Mouse (Mus musculus): ENCODE measurements around the gene Tbxas1. TPM values are rescaled to one million over a fixed set of nuclear protein-coding genes. Genes with fewer than 3 reads are reported as not detected.

The Tbxas1 gene
- polyA plus RNA-seq, 2 experiments = 4.5 to 6.3 TPM

DNA sequence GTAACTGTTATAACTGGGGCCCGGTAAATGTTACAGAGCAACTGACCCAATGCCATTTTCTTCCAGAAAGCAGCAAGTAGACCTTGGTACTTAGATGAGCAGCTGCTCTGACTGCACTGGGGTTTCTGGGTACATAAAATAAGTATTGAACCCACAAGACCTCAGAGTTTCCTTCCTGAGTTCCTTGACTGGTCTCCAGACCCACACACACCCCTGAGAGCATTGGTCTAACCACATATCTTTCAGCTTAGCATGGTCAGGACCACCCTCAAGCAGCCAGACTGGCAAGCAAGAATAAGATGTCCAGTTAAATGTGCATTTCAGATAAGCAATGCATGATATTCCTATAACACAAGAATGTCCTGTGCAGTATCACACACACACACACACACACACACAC lies 182.0 kb downstream of the Tbxas1 start:
- DNase-seq (ENCODE audit: low read depth in 3 of 3, low spot score in 3 of 3) (no peak), ATAC-seq (ENCODE audit: insufficient read depth) (no peak)
- TF ChIP-seq CTCF (IDR thresholded peaks at IDR 0.05; ENCODE audit: low read depth) (no peak), EP300 (IDR thresholded peaks at IDR 0.05; ENCODE audit: low read depth) (no peak)
- no peak overlapping the region for H3K4me3 ChIP-seq (ENCODE audit: insufficient read depth in 1 of 2, low read depth in 2 of 2, low read length in 2 of 2)
- H3K4me1 ChIP-seq (replicated peaks; ENCODE audit: control insufficient read depth in 2 of 2, insufficient read depth in 2 of 2, low read length in 1 of 2) = peaks cover 0 to 30% of the 10 kb centered on the region in 2 experiments; a peak in 2 of 4 replicates
- H3K9ac ChIP-seq (replicated peaks) = no peak overlapping the region
- H3K9me3 ChIP-seq (ENCODE audit: control insufficient read depth, low read length) = no peaks in the 10 kb centered on the region
- H3K4me2 ChIP-seq (ENCODE audit: low read depth) = no peak overlapping the region
- H3K27ac ChIP-seq = no peak overlapping the region
- WGBS (ENCODE audit: insufficient replicate concordance) = 67% methylated on average over 1 of the region's 1 CpGs
- H3K36me3 ChIP-seq (replicated peaks; ENCODE audit: control insufficient read depth, insufficient read depth, low read depth) = no peaks in the 10 kb centered on the region
- no peaks in the 10 kb centered on the region for H3K27me3 ChIP-seq (ENCODE audit: control insufficient read depth, insufficient read depth, low read length)

DNA sequence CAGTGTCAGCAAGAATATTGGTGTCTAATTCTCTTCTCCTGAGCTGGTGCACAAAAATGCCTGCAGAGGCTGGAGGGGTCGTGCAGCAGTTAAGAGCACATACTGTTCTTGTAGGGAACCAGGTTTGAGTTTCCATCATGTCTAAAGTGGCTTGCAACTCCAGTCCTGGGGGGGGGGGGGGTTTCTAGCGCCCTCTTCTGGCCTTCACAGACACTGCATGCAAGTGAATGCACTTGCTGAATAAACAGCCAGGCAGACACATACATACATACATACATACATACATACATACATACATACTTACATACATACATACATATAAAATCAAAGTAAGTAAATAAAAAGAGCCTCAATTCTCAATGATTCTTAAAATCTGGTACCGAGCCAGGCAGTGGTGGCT lies 183.2 kb downstream of the Tbxas1 start:
- no peak for DNase-seq (ENCODE audit: low read depth in 3 of 3, low spot score in 3 of 3)
- peaks cover 0 to 30% of the 10 kb centered on the region in 2 experiments; a peak in 2 of 4 replicates for H3K4me1 ChIP-seq (replicated peaks; ENCODE audit: control insufficient read depth in 2 of 2, insufficient read depth in 2 of 2, low read length in 1 of 2)
- H3K4me3 ChIP-seq (ENCODE audit: insufficient read depth in 1 of 2, low read depth in 2 of 2, low read length in 2 of 2) = no peak overlapping the region
- H3K36me3 ChIP-seq (replicated peaks; ENCODE audit: control insufficient read depth, insufficient read depth, low read depth) = no peaks in the 10 kb centered on the region
- no peaks in the 10 kb centered on the region for H3K27me3 ChIP-seq (ENCODE audit: control insufficient read depth, insufficient read depth, low read length)
- H3K9ac ChIP-seq (replicated peaks) = no peak overlapping the region
- H3K27ac ChIP-seq = no peak overlapping the region
- TF ChIP-seq CTCF (IDR thresholded peaks at IDR 0.05; ENCODE audit: low read depth) (peak; percentile 71), EP300 (IDR thresholded peaks at IDR 0.05; ENCODE audit: low read depth) (no peak)
- no peak for ATAC-seq (ENCODE audit: insufficient read depth)
- H3K4me2 ChIP-seq (ENCODE audit: low read depth) = no peak overlapping the region
- H3K9me3 ChIP-seq (ENCODE audit: control insufficient read depth, low read length) = no peaks in the 10 kb centered on the region
- WGBS (ENCODE audit: insufficient replicate concordance) = 53% methylated on average over 3 of the region's 3 CpGs

DNA sequence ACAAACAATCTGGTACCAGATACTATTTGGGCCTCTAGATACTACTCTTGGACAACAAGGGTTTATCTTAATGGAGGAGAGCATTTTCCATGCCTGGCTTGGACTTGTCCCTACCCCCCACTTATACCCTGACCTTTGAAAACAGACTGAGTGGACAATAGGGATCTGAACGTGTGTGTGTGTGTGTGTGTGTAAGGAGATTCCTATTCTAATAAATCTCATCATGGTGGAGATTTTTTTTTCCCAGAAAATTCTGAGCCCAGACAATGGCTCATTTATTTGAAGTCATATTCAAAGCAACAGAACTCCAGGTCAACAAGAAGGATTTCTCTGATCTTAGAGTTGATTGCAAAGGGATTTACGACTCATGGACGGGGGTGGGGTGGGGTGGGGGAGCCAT lies 183.7 kb downstream of the Tbxas1 start:
- H3K36me3 ChIP-seq (replicated peaks; ENCODE audit: control insufficient read depth, insufficient read depth, low read depth) = no peaks in the 10 kb centered on the region
- H3K4me3 ChIP-seq (ENCODE audit: insufficient read depth in 1 of 2, low read depth in 2 of 2, low read length in 2 of 2) = no peak overlapping the region
- ATAC-seq (ENCODE audit: insufficient read depth) (no peak), DNase-seq (ENCODE audit: low read depth in 3 of 3, low spot score in 3 of 3) (no peak)
- no peak for TF ChIP-seq CTCF (IDR thresholded peaks at IDR 0.05; ENCODE audit: low read depth)
- no peaks in the 10 kb centered on the region for H3K9me3 ChIP-seq (ENCODE audit: control insufficient read depth, low read length)
- no peak overlapping the region for H3K4me2 ChIP-seq (ENCODE audit: low read depth)
- WGBS (ENCODE audit: insufficient replicate concordance) = 23% methylated on average over 3 of the region's 3 CpGs
- no peak overlapping the region for H3K27ac ChIP-seq
- no peaks in the 10 kb centered on the region for H3K27me3 ChIP-seq (ENCODE audit: control insufficient read depth, insufficient read depth, low read length)
- no peak overlapping the region for H3K9ac ChIP-seq (replicated peaks)
- peaks cover 0 to 30% of the 10 kb centered on the region in 2 experiments; a peak in 2 of 4 replicates for H3K4me1 ChIP-seq (replicated peaks; ENCODE audit: control insufficient read depth in 2 of 2, insufficient read depth in 2 of 2, low read length in 1 of 2)

GRCm38 (mm10) chr6:39059547-39060497 lies 184.6 kb downstream of the Tbxas1 start:
- TF ChIP-seq EP300 (IDR thresholded peaks at IDR 0.05; ENCODE audit: low read depth) = no peak
- TF ChIP-seq CTCF (IDR thresholded peaks at IDR 0.05; ENCODE audit: low read depth) = no peak
- no peak overlapping the region for H3K4me2 ChIP-seq (ENCODE audit: low read depth)
- peaks cover 0 to 30% of the 10 kb centered on the region in 2 experiments; a peak in 2 of 4 replicates for H3K4me1 ChIP-seq (replicated peaks; ENCODE audit: control insufficient read depth in 2 of 2, insufficient read depth in 2 of 2, low read length in 1 of 2)

DNA sequence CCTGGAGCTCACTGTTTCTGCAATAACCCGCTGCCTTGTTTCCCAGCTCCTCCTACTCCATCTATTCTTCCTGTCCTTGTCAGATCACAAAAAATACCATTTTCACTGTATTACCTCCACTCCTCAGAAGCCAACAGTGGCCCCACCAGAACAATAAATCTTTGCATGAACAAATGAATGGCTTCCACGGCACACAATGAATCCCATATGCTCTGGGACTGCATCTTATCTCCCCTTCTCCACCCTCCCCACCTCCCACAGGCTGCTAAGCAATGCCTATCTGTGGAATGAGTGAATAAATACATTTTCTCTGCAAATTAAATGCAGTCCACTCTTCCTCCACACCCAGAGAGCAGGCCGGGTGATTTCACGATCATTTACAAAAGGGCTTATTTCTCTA lies 186.0 kb downstream of the Tbxas1 start:
- peaks cover 0 to 30% of the 10 kb centered on the region in 2 experiments; a peak in 2 of 4 replicates for H3K4me1 ChIP-seq (replicated peaks; ENCODE audit: control insufficient read depth in 2 of 2, insufficient read depth in 2 of 2, low read length in 1 of 2)
- no peaks in the 10 kb centered on the region for H3K9me3 ChIP-seq (ENCODE audit: control insufficient read depth, low read length)
- ATAC-seq (ENCODE audit: insufficient read depth) (no peak), DNase-seq (ENCODE audit: low read depth in 3 of 3, low spot score in 3 of 3) (no peak)
- no peak for TF ChIP-seq CTCF (IDR thresholded peaks at IDR 0.05; ENCODE audit: low read depth)
- TF ChIP-seq EP300 (IDR thresholded peaks at IDR 0.05; ENCODE audit: low read depth) = no peak
- no peak overlapping the region for H3K4me3 ChIP-seq (ENCODE audit: insufficient read depth in 1 of 2, low read depth in 2 of 2, low read length in 2 of 2)
- H3K27ac ChIP-seq = no peak overlapping the region
- no peak overlapping the region for H3K9ac ChIP-seq (replicated peaks)
- H3K36me3 ChIP-seq (replicated peaks; ENCODE audit: control insufficient read depth, insufficient read depth, low read depth) = no peaks in the 10 kb centered on the region
- 43% methylated on average over 4 of the region's 4 CpGs for WGBS (ENCODE audit: insufficient replicate concordance)
- H3K27me3 ChIP-seq (ENCODE audit: control insufficient read depth, insufficient read depth, low read length) = no peaks in the 10 kb centered on the region
- H3K4me2 ChIP-seq (ENCODE audit: low read depth) = no peak overlapping the region

More at GRCm38 (mm10) chr6:39059547-39060497, 184.6 kb downstream of the Tbxas1 start:
- Histone ChIP-seq H3K9me3 (ENCODE audit: control insufficient read depth, low read length) (no peaks in the 10 kb centered on the region), H3K36me3 (replicated peaks; ENCODE audit: control insufficient read depth, insufficient read depth, low read depth) (no peaks in the 10 kb centered on the region), H3K4me3 (ENCODE audit: insufficient read depth in 1 of 2, low read depth in 2 of 2, low read length in 2 of 2) (no peak overlapping the region), H3K9ac (replicated peaks) (no peak overlapping the region), H3K27me3 (ENCODE audit: control insufficient read depth, insufficient read depth, low read length) (no peaks in the 10 kb centered on the region), H3K27ac (peak overlapping the region; percentile 16)
- DNase-seq (ENCODE audit: low read depth in 3 of 3, low spot score in 3 of 3) = peak; percentile 27 to 39 (median 29)
- 21% methylated on average over 12 of the region's 12 CpGs for WGBS (ENCODE audit: insufficient replicate concordance)
- peak; percentile 78 for ATAC-seq (ENCODE audit: insufficient read depth)

All from liver, embryonic 14.5 days (tissue).